Mouse (Mus musculus): Measurements from ENCODE around the gene Cand2.

DNA sequence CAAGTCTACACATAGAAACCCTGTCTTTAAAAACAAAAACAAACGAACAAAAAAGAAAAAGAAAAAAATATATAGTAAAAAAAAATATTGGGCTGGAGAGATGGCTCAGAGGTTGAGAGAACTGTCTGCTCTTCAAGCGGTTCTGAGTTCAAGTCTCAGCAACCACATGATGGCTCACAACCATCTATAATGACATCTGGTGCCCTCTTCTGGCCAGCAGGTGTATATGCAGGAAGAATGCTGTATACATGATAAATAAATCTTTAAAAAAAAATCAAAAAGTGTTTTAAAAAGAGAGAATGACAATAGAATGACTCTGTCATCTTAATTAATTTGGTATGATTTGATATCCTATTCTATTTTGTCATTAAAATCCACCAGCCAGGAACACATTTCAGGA lies 80.1 kb downstream of the Cand2 start:
- TF ChIP-seq ZNF384 (IDR thresholded peaks at IDR 0.05; ENCODE audit: low read depth, low read length) (no peak), MAFK (IDR thresholded peaks at IDR 0.05; ENCODE audit: insufficient read depth, low read depth, low read length) (no peak), ZC3H11A (IDR thresholded peaks at IDR 0.05; ENCODE audit: borderline replicate concordance, low read depth, low read length) (no peak), CHD2 (IDR thresholded peaks at IDR 0.05; ENCODE audit: low read depth, low read length) (no peak)
